Mouse (Mus musculus): ENCODE measurements around the gene Lrmp.
"Not testable (repeated sequence)": the region's sequence is repeated elsewhere in the genome, so short reads cannot be mapped to it uniquely, and the experiment has no call there.

Lrmp gene

DNA sequence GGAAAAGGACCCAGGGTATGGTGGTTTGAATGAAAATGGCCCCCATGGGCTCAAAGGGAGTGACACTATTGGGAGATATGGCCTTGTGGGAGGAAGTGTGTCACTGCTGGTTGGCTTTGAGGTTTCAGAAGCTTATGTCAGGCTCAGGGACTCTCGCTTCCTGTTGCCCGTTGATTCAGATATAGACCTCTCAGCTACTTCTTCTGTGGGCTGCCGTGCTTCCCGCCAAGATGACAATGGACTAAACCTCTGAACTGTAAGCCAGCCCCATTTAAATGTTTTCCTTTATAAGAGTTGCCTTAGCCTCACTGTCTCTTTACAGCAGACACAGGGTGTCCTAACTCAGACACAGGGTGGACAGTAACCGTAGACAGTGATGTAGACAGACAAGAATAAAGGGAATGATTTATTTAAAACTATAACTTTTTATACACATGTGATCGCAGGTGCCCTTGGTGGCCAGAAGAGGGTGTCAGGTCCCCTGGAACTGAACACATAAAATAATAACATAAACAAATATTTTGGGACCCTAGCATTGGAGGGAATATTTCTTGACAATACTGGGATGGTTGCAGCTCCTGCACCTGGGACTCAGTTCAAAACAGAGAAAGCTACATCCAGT, at the start of gene Lrmp:
Lrmp (plus strand) TSS at position 178 of the 622 bp plus-strand sequence.
- DNase-seq (ENCODE audit: low spot score in 2 of 2) = peak in 1 of 2 experiments; percentile 38

DNA sequence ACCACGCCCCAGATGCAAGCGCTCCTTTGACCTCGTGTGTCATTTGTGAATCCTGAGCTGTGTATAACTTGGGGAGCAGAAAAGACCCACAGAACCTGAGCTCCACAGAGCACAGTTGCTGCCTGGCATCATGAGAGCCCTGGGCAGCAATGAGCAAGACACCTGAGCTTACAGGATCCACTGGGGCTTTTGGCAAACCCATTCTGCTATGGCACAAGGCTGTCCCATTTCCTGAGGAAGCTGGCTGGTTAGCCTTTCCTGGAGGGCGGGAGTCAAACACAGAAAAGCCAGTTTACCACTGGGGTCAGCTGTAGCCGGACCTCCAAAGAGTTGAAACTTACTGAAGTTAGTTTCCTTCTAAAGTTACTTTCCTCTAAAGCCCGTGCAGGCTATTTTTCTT, 49.0 kb upstream of the Lrmp start:
- no peak for DNase-seq (ENCODE audit: low spot score in 2 of 2)

DNA sequence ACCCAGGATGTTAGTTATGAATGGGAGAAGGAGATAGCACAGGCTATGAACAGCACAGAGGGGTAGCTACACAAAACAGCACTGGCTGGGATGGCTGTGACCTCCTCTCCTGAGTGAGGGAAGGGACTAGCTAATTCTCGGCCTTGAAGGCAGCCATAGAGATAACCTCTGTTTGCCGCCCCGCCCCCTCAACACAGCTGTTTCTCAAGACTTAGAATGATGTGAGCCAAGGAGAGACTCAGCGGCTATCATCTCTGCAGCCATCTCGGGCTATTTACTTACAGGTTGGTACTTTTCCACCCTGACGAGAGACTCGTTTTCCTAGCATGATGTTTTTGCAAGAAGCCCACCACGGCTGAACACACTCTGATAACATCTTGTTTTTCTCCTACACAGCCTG, 47.8 kb upstream of the Lrmp start:
- no peak for DNase-seq (ENCODE audit: low spot score in 2 of 2)

DNA sequence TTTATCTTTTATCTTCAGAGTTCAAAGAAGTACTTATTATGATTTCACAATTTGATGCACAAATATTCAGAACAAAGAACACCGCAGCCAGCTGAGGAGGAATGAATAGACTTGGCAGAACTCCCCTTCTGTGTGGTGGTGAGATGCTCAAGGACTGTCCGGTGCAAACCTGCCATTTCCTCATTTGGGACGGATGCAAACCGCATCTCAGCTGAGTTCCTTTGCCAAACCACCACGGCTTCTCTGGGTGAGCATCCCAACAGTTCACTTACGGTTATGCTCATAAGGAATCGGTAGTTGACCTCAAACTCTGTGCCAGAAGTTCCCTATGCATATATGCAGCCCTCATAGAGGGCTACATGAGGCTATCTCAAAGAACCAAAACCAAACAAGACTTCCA, 46.1 kb upstream of the Lrmp start:
- DNase-seq (ENCODE audit: low spot score in 2 of 2) = no peak

DNA sequence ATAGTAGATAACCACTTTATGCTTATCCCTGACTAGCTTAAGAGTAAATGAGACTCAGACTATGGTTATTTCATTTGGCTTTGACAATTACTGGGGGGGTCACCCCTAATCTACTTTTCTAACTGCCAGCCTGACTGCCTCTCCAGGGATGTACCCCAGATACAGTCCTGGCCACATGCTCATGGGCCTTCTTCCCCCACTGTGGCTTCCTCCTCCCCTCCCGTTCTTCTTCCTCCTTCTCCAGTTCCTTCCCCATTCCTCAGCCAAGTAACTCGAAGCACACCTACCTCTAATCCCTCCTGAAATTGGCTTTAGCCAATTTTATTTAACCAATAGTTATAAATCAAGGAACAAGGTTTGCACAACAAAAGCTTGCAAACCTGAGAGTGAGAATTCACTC, 45.5 kb upstream of the Lrmp start:
- no peak for DNase-seq (ENCODE audit: low spot score in 2 of 2)

DNA sequence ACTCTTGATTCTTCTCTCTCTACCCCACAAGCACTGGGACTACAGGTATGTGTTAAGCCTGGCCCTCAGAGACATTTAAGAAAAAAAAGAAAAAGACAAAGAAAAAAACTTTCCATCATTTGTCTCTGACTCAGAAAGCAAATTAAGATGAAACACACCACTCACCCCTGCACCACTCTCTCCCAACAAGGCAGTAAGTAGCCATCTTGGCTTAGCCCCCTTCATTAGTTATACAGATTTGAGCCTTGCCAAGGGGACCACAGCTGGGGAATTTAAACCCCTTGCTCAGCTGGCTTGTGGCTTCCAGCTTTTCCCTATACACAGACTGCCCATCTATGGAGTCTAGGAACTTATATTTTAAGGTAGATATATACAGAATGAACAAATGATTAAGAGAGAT, 41.0 kb upstream of the Lrmp start:
- no peak for DNase-seq (ENCODE audit: low spot score in 2 of 2)

DNA sequence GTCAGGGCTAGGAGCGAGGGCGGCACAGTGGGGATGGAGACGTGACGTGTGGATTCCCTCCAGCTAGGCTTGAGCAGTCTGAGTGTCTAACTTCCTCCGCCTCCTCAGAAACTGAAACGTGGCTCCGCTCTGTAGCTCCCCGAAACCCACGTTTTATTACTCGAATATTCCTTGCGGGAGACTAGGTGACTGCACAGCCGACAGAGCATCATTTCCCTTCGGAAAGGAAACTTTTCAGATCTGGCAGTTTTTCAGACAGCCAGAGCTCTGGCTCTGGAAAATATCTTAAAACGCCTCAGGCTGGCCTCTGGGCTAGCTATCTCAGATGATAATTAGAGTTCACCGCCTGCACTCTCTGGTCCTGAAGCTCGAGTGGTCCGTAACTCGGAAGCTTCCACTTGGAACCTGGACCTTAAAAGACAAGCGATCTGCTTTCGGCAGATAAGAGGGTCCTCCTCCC, 40.3 kb upstream of the Lrmp start:
- DNase-seq (ENCODE audit: low spot score in 2 of 2) = no peak

DNA sequence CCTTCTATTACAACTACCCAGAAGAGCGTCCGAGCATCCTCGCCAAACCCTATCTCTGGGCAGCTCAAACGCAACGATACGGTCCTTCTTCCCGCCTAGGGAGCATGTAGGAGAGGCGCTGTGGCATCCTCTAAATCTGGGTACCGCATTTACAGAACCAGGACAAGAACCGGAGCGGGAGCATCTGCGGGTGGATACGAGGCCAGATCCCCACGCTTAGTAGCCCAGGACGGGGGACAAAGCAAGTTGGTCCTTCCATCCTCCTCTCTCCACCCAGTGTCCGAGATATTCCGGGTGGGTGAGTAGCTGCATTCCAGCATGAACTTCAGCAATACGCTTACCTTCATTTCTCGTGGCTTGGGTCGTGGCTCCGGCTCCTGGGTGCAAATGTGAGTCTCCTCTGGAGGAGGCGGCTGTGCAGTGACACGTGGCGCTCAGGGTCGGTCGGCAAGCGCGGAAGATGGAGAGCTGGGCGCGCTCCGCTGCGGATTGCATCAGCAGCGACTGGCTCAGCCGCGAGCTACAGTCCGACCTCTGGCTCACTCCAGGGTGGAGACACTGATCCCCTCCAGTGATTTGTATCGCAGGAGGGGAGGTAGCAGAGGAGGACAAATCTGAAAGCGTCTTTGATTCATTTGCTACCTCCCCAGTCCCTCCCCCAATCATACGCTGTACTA, 39.8 kb upstream of the Lrmp start, which contains the start of gene Bcat1:
Bcat1 (minus strand) TSS at position 637 of the 677 bp plus-strand sequence.
- DNase-seq (ENCODE audit: low spot score in 2 of 2) = no peak

DNA sequence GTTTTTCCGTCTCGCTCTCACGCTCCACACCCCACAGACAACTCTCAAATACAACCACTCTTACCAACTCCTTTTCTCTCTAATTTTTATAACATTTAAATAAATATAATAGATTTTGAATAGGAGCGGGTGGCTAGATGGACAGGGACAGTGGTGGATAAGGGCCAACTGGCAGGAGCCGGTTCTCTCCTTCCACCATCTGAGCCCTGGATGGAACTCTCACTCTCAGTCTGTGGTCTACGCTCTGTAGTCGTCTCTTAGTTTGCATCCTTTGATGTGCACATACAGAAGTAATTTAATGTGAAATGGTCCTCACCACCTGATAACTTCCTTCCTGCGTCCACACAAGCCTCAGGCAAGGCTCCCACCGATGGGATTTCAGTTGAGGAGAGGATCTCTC, 39.2 kb upstream of the Lrmp start:
- no peak for DNase-seq (ENCODE audit: low spot score in 2 of 2)

DNA sequence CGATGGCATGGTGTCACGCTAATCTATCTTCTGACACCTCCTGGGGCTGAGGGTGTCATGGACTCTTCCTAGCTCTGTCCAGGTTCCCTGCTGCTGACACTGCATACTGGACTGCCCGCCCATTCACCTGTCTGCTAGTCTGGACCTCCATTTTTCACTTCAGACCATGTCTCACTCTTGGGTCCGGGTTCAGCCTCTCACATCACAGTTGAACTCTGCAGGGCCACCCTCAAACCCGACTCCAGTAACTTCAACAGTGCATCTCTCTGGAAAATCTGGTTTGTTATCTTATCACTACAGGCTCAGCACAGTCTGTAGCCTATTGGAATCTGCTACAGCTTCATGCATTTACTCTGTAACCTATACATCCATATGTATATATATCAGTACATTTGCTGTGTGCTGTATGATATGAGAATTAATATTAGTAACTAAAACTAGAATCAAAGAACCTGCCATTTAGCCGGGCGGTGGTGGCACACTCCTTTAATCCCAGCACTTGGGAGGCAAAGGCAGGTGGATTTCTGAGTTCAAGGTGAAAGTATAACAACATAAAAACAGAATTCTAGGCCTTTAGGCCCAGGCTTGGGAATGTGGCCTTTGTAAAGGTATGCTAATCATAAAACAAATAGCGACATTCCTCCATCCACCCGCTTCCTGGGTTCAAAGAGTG, 36.2 kb upstream of the Lrmp start:
- DNase-seq (ENCODE audit: low spot score in 2 of 2) = no peak

DNA sequence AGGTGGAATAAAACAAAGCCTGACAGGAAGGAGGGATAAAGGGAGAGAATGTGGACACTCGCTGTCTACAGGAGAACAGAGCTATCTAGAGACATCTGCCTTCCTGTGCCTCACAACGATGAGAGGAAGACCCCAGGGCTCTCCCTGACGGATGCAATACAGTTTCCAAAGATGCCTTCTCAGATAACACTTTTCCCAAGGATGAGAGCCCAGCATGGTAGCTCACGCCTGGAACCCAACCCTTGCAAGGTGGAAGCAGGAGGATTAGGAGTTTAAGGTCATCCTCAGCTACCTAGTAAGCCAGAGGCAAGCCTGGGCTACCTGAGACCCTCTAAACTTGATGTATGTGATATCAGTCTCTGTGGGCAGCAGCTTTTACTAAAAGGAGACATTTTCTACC, 33.7 kb upstream of the Lrmp start:
- DNase-seq (ENCODE audit: low spot score in 2 of 2) = no peak

DNA sequence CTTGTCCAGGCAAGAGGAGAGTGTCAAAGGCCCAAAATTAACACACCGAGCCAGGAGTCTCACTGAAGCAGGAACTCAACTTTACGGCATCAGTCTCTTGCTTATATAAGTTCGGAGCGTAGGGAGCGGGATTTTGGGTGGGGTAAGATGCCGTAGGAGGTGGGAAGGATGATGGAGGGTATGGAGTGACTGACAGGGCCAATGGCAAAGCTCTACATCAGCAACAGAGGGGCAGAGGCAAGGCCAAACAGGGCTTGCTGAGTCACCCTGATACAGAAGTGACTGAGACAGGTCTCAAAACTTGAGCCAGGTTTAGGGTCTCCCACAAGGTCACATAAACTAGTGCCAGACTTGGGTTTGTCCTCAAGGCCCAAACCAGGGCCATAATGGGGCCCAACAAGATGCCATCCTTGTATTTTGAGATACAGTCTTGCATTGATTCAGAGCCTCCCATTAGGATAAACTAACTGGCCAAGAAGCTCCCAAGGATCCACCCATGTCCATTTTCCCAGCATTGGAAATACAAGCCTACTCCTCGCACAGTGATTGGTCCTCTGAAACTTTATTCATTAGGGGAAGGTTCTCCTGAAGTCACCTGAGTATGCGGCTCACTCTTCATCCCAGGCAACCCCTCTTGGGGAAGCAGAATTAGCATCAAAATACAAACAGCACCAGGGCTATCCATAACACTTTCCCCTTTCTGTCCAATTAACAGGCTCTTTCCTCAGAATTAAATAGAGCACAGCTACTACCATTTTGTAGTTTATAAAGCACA, 30.9 kb upstream of the Lrmp start:
- DNase-seq (ENCODE audit: low spot score in 2 of 2) = no peak

DNA sequence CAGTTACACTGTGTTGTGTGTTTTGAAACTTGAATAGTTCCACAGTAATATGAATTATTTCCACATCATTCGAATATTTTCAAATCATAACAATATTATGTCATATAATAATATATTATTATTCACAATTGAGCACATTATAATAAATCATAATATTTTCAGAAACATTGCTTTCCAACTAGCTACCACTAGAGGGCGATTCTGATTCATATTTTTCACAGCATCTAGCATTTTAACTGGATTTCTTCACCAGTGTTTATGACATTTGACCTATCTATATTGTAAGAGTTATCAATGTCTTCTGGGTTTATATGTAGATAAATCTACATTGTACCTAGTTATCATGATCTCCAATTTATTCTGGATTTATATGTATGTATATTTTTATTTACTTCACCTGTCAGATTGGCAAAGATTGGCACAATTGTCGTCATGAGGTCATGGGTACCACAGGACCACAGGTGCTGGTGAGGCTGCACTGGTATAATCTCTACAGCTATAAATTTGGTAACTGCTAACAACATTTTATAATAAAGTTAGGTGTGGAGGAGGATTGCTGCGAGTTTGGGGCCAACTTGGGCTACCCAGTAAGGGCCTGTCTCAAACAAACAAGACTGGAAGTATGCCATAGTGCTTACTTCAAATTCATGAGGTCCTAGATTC, 26.9 kb upstream of the Lrmp start:
- DNase-seq (ENCODE audit: low spot score in 2 of 2) = no peak

DNA sequence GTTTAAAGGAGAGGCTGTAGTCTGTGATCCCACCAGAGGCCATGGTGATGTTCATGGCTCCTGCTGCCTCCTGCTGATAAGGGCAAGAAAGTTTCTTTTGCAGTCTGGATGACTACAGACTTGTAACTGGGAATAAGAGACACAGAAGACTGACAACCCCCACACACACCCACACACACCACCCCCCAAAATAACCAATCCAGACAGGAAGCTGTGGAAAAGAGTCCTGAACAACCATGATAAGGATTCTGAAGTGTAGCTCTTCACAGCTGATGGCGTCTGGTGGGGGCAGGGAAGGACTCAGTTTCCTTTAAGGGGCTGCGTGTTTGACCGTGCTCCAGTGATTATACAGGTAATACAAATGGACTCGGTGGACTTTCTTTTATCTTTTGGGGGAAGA, 26.1 kb upstream of the Lrmp start:
- no peak for DNase-seq (ENCODE audit: low spot score in 2 of 2)

DNA sequence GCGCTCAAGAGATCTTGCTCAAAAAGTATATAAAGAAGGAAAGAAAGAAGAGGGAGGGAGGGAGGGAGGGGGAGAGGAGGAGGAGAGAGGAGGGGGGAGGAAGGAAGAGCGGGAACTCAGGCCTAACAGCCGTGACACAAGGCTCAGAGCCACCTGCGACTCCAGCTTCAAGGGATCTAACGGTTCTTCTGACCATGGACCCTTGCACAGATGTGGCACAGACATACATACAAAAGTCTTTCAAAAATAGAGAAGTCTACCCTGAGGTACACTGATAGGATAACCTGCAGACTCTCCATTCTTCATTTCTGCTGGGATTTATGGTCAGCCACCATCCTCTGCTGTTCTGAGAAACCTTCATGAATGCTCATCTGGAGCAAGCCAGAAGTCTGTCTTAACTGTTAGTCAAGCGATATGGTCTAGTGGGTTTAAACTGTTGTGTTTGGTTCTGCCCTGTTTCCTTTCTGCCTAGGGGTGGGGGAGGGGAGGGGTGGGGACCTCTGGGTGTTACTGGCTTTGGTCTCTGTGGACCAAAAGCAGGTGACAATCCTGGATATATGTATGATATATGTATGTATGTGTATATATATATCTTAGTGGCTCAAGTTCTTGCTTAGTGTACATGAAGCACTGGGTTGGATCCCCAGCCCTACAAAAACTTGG, 25.1 kb upstream of the Lrmp start:
- no peak for DNase-seq (ENCODE audit: low spot score in 2 of 2)

DNA sequence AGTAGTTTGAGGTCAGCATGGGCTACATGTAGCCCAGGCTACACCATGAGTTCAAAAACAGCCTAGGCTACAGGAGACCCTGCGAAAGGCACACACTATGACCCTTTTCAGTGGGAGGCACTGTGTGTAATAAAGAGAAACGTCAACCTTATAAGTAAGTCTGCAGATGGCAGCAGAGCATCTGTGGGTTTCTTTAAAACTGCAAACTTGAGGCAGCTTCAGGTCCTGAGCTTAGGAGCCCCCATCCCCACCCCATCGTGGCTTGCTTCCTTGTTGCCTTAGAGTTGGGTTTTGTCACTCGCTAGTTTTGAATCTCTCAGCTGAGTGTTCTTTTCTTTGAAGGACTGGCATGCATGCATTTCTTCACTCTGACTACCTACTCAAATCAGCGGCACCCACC, 24.5 kb upstream of the Lrmp start:
- no peak for DNase-seq (ENCODE audit: low spot score in 2 of 2)

DNA sequence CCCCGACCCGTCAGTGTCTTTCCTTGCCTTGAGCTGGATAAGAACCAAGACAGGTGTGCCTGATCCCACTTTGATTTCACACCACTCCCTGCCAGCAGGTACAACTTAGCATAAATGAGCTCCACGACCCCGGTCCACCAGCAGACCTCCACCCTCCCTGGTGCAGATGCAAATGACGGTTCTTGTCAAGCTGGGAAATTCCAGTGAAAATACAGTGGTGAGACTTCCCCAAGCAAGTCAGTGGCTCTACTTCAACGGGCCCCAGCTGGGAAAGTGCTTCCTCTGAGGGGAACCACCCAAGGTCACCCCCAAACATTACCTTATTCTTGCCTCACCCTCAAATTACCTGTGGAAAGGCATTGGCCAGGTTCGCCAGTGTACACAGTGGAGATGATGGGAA, 23.5 kb upstream of the Lrmp start:
- DNase-seq (ENCODE audit: low spot score in 2 of 2) = no peak

DNA sequence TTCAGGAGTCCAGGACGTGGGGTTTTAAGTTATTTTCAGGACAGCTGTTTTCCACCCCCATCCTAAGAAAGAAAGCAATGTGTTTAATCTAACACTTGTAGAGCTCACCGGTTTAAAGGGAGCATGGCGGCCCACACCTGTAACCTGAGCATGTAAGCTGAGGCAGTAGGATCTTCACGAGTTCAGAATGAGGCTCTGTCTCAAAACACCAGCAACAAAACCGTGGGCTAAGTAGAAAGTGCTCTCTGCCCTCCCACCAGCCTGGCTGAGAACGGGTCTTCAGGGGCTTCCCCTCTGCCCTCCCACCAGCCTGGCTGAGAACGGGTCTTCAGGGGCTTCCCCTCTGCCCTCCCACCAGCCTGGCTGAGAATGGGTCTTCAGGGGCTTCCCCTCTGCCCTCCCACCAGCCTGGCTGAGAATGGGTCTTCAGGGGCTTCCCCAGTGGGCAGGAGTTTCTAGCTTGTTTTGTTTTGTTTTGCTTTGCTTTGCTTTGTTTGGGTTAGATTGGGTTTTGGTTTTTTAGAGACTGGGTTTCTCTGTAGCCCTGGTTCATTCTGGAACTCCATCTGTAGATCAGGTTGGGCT, 22.3 kb upstream of the Lrmp start:
- DNase-seq (ENCODE audit: low spot score in 2 of 2) = not testable (repeated sequence)

DNA sequence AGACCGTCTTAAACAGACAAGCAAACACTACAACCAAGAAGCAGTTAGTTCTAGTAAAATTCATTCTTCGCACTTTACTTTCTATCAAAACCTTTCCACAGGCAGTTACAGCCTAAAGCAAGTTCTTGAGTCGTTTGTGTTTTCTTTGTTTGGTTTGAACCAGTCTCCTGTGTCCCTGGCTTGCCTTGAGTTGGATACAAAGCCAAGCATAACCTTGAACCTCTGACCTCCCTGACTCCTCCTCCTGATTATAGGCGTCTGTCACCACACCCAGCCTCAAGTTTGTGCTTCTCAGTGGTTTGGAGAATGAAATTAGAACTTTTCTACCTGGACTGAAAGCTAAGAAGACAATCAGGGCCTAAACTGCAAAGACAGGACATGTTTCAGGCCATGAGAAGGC, 21.0 kb upstream of the Lrmp start:
- DNase-seq (ENCODE audit: low spot score in 2 of 2) = no peak

DNA sequence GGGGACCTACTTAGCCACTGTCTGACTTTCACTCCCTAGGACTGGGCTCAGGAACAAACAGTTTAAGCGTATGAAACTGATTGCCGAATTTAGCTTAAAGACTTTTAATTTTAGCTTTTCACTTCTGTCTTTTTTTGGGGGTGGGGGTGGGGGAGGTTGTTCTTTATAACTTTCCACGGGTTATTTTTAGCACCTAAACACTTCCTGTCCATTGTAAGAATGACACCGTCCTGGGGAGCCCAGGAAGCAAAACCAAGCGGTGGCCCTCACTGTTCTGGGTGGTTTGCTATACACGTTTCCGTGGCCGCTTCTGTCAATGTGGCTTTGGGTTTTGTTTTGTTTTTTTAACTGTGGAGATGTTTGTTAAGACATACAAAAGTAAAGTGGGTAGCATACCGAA, 14.5 kb upstream of the Lrmp start:
- DNase-seq (ENCODE audit: low spot score in 2 of 2) = no peak

Measured in spleen, postnatal 4 days (tissue).